Mouse (Mus musculus): ENCODE data around the gene Dag1. TPM values are rescaled to one million over a fixed set of nuclear protein-coding genes. Genes with fewer than 3 reads are reported as not detected.
A peak's percentile ranks its signal among the peaks of the same experiment; 100 is the strongest.
"Not testable (repeated sequence)": the region's sequence is repeated elsewhere in the genome, so short reads cannot be mapped to it uniquely, and the experiment has no call there.

The Dag1 gene
- polyA plus RNA-seq, 1 experiment: 37.5 TPM

DNA sequence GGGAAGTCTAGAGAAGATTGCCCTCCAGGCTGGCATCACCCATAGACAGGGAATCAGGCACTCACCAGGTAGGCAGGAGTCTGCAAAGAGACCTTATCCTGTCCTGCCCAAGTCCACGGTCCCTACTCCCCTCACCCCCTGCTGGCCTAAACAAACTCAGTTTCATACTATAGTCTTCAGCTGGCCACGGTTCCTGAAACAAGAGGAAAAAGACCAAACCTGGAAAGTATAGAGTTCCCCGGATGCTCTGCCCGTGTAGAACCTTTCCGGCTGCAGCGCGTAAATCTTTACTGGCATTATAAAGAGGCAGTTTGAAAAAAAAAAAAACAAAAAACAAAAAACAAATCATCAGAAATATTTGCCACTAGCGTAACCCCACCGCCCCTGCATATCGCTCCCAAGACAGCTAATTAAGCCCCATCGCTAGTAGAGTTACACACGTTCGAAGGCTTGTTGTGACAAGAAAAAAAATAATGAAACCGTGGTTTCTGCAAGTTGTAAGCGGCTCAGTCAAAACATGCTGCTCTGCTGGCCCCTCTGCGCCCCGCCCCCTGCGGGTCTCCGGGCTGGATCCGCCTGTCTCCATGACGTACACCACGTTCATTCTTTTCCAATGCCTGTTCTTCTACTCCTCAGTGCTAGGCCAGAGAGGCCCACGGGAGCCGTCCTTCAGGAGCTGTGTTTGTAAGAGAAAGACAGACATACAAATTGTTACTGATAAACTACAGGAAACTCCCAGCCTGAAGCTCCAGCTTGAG, 66.7 kb downstream of the Dag1 start:
- TF ChIP-seq POLR2A (IDR thresholded peaks at IDR 0.05; ENCODE audit: borderline replicate concordance, low read depth, low read length) (no peak), CTCF (IDR thresholded peaks at IDR 0.05; ENCODE audit: low read depth, low read length) (no peak)
- no peak overlapping the region for H3K27ac ChIP-seq (ENCODE audit: insufficient read depth, low read depth, low read length)
- peaks cover 6% of the 10 kb centered on the region; the same call in 1 of the 2 replicates for H3K4me1 ChIP-seq (ENCODE audit: control insufficient read depth, insufficient read depth, low read length)
- H3K4me3 ChIP-seq (ENCODE audit: insufficient read depth, low read length): no peak overlapping the region

DNA sequence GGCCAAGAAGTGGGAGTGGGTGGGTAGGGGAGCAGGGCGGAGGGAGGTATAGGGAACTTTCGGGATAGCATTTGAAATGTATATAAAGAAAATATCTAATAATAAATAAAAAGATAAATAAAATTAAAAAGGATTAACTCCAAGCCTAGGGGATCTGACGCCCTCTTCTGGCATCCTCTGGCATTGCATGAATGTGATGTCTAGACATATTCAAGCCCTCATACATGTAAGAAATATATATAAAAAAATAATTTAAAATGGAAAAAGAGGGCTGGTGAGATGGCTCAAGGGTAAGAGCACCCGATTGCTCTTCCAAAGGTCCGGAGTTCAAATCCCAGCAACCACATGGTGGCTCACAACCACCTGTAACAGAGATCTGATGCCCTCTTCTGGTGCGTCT, 67.5 kb downstream of the Dag1 start:
- not testable (repeated sequence) for H3K4me1 ChIP-seq (ENCODE audit: control insufficient read depth, insufficient read depth, low read length); H3K4me3 ChIP-seq (ENCODE audit: insufficient read depth, low read length); H3K27ac ChIP-seq (ENCODE audit: insufficient read depth, low read depth, low read length)

DNA sequence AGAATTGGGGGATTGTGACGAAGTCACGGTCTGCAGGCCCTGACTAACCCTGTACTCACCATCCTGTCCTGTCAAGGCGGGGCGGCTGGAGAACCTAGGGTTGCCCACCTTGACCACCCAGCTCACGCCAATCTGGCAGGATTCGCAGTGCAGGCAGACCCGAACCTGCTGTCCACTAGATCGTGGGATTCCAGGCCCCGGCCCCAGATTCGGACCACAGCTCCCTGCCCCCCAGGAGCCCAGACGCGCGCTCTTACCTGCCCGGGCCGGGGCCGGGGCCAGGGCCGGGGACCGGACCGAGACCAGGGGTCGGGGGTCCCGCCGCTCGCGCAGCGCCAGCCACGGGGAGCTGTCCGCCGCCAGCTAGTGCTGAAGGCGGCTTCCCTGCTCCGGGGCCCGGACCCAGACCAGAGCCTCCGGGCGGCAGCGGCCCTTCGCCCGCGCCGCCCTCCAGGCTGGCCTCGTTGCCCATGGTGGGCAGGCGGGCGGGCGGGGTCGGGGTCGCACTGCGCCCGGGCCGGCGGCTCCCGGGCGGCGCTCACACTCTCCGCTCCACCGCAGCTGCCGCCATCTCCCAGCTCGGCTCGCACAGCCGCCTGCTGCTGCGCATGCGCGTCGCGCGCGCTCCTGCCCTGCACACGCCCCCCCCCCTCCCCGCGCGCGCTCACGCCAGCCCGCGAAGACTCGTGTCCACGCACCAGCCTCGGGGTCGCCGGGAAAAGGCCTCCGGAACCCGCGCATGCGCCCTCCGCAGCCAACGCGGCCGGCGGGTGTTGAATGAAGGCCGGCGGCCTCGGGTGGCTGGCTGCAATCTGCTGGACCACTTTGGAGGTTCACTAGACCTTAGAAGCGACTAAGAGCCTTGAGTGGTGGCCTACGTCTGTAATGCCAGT, 73.7 kb downstream of the Dag1 start, which contains the start of gene Bsn:
Gene Bsn, minus strand, starts transcription at position 598 of the 893 bp plus-strand sequence.
- no peaks in the 10 kb centered on the region for H3K4me1 ChIP-seq (ENCODE audit: control insufficient read depth, insufficient read depth, low read length)
- peak within 1 kb of the TSS; percentile 55 for H3K4me3 ChIP-seq (ENCODE audit: insufficient read depth, low read length)
- TF ChIP-seq CTCF (IDR thresholded peaks at IDR 0.05; ENCODE audit: low read depth, low read length): no peak
- no peak for TF ChIP-seq POLR2A (IDR thresholded peaks at IDR 0.05; ENCODE audit: borderline replicate concordance, low read depth, low read length)
- H3K27ac ChIP-seq (ENCODE audit: insufficient read depth, low read depth, low read length): no peak within 1 kb of the TSS

DNA sequence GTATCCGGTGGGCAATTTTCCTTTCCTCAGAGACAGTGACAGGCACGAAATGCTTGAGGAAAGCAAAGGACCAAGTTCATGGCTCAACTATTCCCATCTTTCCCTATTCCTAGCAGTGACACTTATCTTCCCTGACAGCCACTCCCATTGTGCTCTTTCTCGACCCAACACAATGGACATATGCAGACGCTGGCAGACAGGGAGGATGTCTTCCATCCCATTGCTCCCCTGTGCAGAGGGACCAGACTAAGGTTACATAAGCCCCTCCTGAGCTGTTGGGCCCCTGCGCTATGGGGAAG, 74.3 kb downstream of the Dag1 start:
- no peak overlapping the region for H3K27ac ChIP-seq (ENCODE audit: insufficient read depth, low read depth, low read length)
- no peaks in the 10 kb centered on the region for H3K4me1 ChIP-seq (ENCODE audit: control insufficient read depth, insufficient read depth, low read length)
- H3K4me3 ChIP-seq (ENCODE audit: insufficient read depth, low read length): no peak overlapping the region
- TF ChIP-seq CTCF (IDR thresholded peaks at IDR 0.05; ENCODE audit: low read depth, low read length) (no peak), POLR2A (IDR thresholded peaks at IDR 0.05; ENCODE audit: borderline replicate concordance, low read depth, low read length) (no peak)

DNA sequence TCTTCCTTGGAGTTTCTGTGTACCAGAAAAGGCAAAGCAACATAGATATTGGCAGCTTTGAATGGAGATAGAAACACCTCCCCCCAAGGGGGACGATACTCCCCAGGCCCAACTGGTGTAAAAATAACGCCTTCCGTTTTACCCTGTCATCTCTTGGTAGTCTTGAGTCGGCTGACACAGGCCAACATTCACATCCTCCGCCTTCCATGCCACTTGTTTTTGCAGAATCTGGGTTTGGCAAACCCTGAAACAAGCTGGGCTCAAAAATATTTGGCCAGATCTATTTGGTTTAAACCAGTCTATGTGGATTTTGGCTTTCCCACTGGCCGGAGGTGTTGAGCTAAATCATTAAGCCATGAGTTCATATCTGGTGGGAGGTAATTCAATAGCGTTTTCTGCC, 74.7 kb downstream of the Dag1 start:
- Histone ChIP-seq H3K4me1 (ENCODE audit: control insufficient read depth, insufficient read depth, low read length) (no peaks in the 10 kb centered on the region), H3K27ac (ENCODE audit: insufficient read depth, low read depth, low read length) (no peak overlapping the region)
- no peak for TF ChIP-seq POLR2A (IDR thresholded peaks at IDR 0.05; ENCODE audit: borderline replicate concordance, low read depth, low read length)

DNA sequence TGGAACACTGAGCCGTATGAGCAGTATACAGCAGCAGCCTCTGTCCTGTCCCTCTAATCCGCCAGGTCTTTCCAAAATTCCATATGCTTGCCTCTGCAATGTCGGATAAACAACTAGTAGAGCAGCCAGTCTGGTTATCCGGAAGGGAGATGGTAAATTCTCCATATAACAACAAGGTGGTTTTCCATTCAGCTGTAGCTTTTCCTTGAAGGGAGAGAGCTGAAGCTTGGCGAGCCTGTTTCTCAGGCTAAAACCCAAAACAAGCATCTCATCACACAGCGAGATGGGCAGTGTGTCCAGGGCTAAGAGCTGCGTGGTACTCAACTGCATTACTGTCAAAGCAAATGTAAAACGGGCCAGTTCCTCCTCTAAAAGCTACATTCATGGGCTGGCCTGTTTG, 75.2 kb downstream of the Dag1 start:
- Histone ChIP-seq H3K4me1 (ENCODE audit: control insufficient read depth, insufficient read depth, low read length) (no peaks in the 10 kb centered on the region), H3K27ac (ENCODE audit: insufficient read depth, low read depth, low read length) (no peak overlapping the region), H3K4me3 (ENCODE audit: insufficient read depth, low read length) (no peak overlapping the region)
- TF ChIP-seq POLR2A (IDR thresholded peaks at IDR 0.05; ENCODE audit: borderline replicate concordance, low read depth, low read length) (no peak), CTCF (IDR thresholded peaks at IDR 0.05; ENCODE audit: low read depth, low read length) (no peak)

More for the DNA sequence above, 74.7 kb downstream of the Dag1 start:
- H3K4me3 ChIP-seq (ENCODE audit: insufficient read depth, low read length): no peak overlapping the region

DNA sequence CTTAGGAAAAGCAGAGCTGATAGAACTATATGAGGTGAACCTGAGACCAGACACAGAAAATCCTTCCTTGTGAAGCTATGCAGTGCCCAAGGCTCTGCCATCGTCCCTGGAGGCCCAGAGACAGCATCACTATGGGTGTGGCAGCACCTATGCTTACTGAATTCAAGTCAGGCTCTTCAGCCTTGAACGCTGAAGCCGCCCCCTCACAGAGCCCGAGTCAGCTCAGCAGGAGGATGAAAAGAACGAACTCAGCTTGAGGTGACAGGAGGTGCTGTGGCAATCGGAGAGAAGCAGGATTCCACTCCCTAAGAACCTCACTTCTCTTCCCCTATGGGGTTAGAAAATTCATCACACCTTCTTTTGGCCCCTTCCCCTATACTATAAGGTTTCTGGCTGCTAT, 76.1 kb downstream of the Dag1 start:
- no peak overlapping the region for H3K4me3 ChIP-seq (ENCODE audit: insufficient read depth, low read length)
- no peak overlapping the region for H3K27ac ChIP-seq (ENCODE audit: insufficient read depth, low read depth, low read length)
- H3K4me1 ChIP-seq (ENCODE audit: control insufficient read depth, insufficient read depth, low read length): no peaks in the 10 kb centered on the region
- no peak for TF ChIP-seq CTCF (IDR thresholded peaks at IDR 0.05; ENCODE audit: low read depth, low read length)
- no peak for TF ChIP-seq POLR2A (IDR thresholded peaks at IDR 0.05; ENCODE audit: borderline replicate concordance, low read depth, low read length)

DNA sequence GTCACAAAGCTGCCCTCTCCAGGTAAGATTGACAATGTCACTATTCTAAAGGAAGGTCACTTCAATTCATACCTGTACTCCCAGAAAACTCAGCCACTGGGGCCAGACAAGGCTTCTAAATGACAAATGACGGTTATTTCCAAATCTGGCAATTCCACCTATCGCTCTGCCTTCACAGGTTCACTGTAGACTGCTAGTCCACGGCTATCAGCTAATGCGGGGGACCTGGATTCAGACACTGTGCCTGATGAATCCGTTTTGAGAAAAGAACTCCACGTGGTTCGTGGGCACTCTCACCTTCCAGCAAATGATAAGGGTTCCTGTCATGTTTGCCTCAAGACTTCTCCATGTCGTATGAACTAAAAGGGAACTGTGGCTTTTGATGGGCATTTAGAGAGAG, 78.0 kb downstream of the Dag1 start:
- no peak overlapping the region for H3K27ac ChIP-seq (ENCODE audit: insufficient read depth, low read depth, low read length)
- no peaks in the 10 kb centered on the region for H3K4me1 ChIP-seq (ENCODE audit: control insufficient read depth, insufficient read depth, low read length)
- H3K4me3 ChIP-seq (ENCODE audit: insufficient read depth, low read length): no peak overlapping the region
- TF ChIP-seq CTCF (IDR thresholded peaks at IDR 0.05; ENCODE audit: low read depth, low read length) (no peak), POLR2A (IDR thresholded peaks at IDR 0.05; ENCODE audit: borderline replicate concordance, low read depth, low read length) (no peak)

DNA sequence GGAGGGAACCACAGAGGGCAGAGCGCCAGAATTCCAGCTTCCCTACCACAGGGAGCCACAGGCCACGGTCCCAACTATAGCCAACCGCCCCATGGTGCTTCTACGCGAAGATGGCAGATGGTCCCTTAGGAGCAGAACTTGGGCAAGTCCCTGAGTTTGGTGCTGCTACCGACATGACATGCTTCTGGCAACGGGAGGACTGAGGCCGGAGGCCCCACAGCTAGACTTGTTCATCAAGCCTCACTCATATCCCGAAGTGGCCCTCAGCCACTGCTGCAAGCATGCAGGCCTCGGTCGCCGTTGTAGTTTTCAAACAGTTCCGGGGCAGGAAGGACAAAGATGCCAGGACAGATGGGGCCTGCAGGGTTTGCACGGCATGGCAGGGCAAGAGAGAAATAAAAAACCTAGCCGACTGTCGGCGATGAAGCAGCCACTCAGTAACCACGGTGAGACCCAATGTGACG, 80.2 kb downstream of the Dag1 start:
- Histone ChIP-seq H3K4me1 (ENCODE audit: control insufficient read depth, insufficient read depth, low read length) (no peaks in the 10 kb centered on the region), H3K4me3 (ENCODE audit: insufficient read depth, low read length) (no peak overlapping the region), H3K27ac (ENCODE audit: insufficient read depth, low read depth, low read length) (no peak overlapping the region)
- TF ChIP-seq CTCF (IDR thresholded peaks at IDR 0.05; ENCODE audit: low read depth, low read length) (no peak), POLR2A (IDR thresholded peaks at IDR 0.05; ENCODE audit: borderline replicate concordance, low read depth, low read length) (no peak)

DNA sequence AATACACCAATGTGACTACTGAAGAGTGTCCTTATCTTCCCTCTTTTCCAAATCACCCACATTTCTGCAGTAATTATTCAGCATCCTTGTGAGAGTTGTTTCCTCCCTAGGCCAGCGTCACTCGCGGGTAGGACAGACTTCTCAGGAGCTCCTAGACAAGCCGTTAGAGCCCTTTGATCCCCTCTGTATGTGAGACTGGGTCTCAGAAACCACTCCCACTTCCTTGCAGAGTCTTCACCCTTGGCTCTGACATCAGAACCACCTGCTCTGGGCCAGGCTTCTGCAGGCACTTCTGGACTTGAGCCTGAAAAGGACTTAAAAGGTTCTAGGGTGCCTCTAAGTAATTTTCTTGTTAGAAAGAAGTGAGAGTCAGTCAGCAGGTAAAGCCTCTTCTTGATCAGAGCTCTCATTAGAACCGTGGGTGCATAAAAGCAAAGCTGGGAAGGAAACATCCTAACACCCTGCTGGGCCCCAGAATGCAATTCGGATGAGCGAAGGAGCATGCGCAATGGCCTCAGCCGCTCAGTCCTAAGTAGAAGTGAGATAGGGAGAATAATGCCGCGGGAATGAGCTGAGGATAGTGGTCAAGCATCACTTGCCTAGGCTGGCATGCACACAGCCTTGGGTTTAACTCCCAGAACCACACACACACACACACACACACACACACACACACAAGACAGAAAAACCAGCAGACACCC, 80.8 kb downstream of the Dag1 start:
- Histone ChIP-seq H3K4me1 (ENCODE audit: control insufficient read depth, insufficient read depth, low read length) (no peaks in the 10 kb centered on the region), H3K4me3 (ENCODE audit: insufficient read depth, low read length) (no peak overlapping the region), H3K27ac (ENCODE audit: insufficient read depth, low read depth, low read length) (no peak overlapping the region)
- TF ChIP-seq POLR2A (IDR thresholded peaks at IDR 0.05; ENCODE audit: borderline replicate concordance, low read depth, low read length) (no peak), CTCF (IDR thresholded peaks at IDR 0.05; ENCODE audit: low read depth, low read length) (no peak)
